Mouse (Mus musculus): Measurements from ENCODE around the gene Lpcat1.

GRCm38 (mm10) chr13:73535287-73535686 is 68.3 kb downstream of the Lpcat1 start:
- TF ChIP-seq CTCF (IDR thresholded peaks at IDR 0.05; ENCODE audit: insufficient read depth, low read length) (no peak), POLR2A (IDR thresholded peaks at IDR 0.05; ENCODE audit: borderline replicate concordance, extremely low read depth, low read depth, low read length) (no peak)
